Mouse (Mus musculus) stomach, postnatal 0 days (tissue): ENCODE results near the gene Acss1.

Source experiments
- CTCF ChIP-seq: IDR thresholded peaks from 2 replicates; pipeline ENCODE4 v1.5.1; 2016; ENCODE audit warnings: antibody characterized with exemption, low read depth, mild to moderate bottlenecking, moderate library complexity
- EP300 ChIP-seq: optimal IDR thresholded peaks from 2 replicates; pipeline ENCODE3; 2016; ENCODE audit warnings: antibody characterized with exemption

GRCm38 (mm10) chr2:150637702-150638369 is 30.5 kb downstream of the Acss1 start:
- TF ChIP-seq CTCF = no peak
- TF ChIP-seq EP300 = no peak
